23 mouse cellular contexts compared by ENCODE assay signal in genomic region chr3:144434276-144434675, GRCm38 (mm10).
DNase-seq lines count a peak whose midpoint lies in the region; TF ChIP-seq lines count a peak whose summit lies in the region.
"Had no signal": no experiment of that assay in that cellular context is flagged by ENCODE, and none has a peak within 500 bp of the region (broad histone marks: within the 10 kb centered on the region; RNA-seq: fewer than 3 reads in every experiment).

No protein-coding gene starts in this region.

- TF ChIP-seq CTCF in E14TG2a.4 (conservative IDR thresholded peaks at IDR 0.05; ENCODE audit: low read length): no peak

- peaks cover 55% of the 10 kb centered on the region for H3K4me1 ChIP-seq in E14TG2a.4 (replicated peaks; ENCODE audit: low read depth, low read length)
- H3K4me1 ChIP-seq: embryonic facial prominence, embryonic 10.5 days; embryonic facial prominence, embryonic 12.5 days; forebrain, embryonic 13.5 days; forebrain, embryonic 15.5 days had no signal

- no peaks in the 10 kb centered on the region for H3K27me3 ChIP-seq in E14TG2a.4 (ENCODE audit: insufficient read depth, low read length)
- H3K27me3 ChIP-seq: embryonic facial prominence, embryonic 12.5 days; forebrain, embryonic 13.5 days; forebrain, embryonic 15.5 days; Patski had no signal

- intact Hi-C loops in heart, postnatal 10 days (cut with DNase I): no loop called here

- H3K4me3 ChIP-seq in E14TG2a.4 (replicated peaks; ENCODE audit: low read length): peak overlapping the region; percentile 32; the same call in 1 of the 2 replicates
- H3K4me3 ChIP-seq: embryonic facial prominence, embryonic 10.5 days; embryonic facial prominence, embryonic 12.5 days; forebrain, embryonic 13.5 days; forebrain, embryonic 15.5 days had no signal

- H3K9me3 ChIP-seq in E14TG2a.4 (ENCODE audit: low read length): no peaks in the 10 kb centered on the region
- H3K9me3 ChIP-seq: embryonic facial prominence, embryonic 10.5 days; embryonic facial prominence, embryonic 12.5 days; forebrain, embryonic 13.5 days; forebrain, embryonic 15.5 days; G1E had no signal

- no peaks in the 10 kb centered on the region; the same call in none of the 2 replicates for H3K36me3 ChIP-seq in E14TG2a.4 (ENCODE audit: insufficient read depth, low read length)

- peak; percentile 49 for DNase-seq in heart, adult 11 months
- no peak for DNase-seq in heart, postnatal 10 days
- DNase-seq in ES-CJ7 (ENCODE audit: low read depth, low spot score) (peak; percentile 45), R1 (ENCODE audit: low read depth, low spot score) (peak; percentile 51)
- DNase-seq in spleen, postnatal 4 days (ENCODE audit: low spot score in 2 of 2): no peak
- no peak for DNase-seq in spleen, adult 12 weeks (ENCODE audit: low spot score)
- no peak for DNase-seq in lung, postnatal 25 days (ENCODE audit: low spot score)
- DNase-seq: adrenal gland, adult 8-10 months; adrenal gland, postnatal 14 days; adrenal gland, postnatal 36 days; cerebellum, adult 11 months; cerebellum, adult 18-20 months; cerebellum, adult 9-10 months; cerebellum, postnatal 10 days; cerebellum, postnatal 25 days; forebrain, postnatal 0 days had no signal

Comparison
In these comparisons a context has a peak if more than half of its experiments do, and no peak if none do; other contexts are left out.
1. DNase-seq: peak in heart, adult 11 months (single experiment), ES-CJ7 (single experiment) and R1 (single experiment); none in heart, postnatal 10 days (0 of 2), spleen, postnatal 4 days (0 of 2), spleen, adult 12 weeks (single experiment) and lung, postnatal 25 days (single experiment).